Mouse (Mus musculus): ENCODE measurements at regions not wholly inside any gene's neighbourhood (a gene's known extent, or its start where the extent isn't known, plus 50 kb on each side); places are given as distances from the start of the nearest gene placed in this dataset.

DNA sequence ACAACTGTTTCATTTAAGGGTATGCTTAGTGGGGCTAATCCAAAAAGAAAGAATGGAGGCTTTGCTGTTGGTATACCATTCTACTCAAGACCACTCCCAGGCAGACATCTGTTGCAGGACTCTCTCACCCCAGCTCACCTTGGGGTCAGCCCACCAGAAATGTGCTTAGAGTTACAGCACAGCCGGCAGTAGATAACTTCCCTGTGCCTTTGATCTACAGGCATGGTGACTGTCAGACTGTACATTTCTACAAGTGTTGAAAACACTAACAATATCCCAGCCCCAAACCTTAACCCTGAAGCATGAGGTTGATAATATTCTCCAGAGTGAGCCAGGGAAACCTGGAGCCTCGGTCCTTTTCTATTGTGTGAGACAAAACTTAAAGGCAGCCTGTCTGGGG lies 247.7 kb upstream of the Nt5c1b start:
- DNase-seq: no peak

DNA sequence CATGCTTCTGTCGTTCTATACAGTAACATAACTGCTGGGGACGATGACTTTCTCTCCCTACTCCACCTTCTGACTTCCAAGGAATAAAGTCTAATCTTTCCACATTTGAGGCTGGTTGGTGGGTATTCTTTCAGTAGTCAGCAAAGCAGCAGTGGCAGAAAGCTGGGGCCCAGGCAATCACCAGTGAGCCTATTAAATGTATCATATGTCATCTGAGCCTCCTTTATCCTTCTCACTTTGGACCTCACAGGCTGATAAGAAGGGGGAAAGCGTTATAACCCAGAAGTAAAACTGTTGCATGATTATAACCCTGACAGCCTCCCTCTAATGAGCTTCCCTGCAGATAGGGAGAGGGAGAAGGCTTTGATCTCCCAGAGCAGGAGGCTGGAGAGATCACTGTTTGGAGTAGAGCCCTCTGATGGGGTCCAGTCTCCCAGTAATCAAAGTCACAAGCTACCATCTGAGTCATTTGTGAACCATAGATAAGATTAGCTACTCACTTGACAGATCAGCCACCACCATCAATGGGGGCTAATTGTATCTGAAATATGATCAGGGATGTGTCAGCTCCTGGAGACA lies 241.7 kb upstream of the Nt5c1b start:
- no peak for DNase-seq

DNA sequence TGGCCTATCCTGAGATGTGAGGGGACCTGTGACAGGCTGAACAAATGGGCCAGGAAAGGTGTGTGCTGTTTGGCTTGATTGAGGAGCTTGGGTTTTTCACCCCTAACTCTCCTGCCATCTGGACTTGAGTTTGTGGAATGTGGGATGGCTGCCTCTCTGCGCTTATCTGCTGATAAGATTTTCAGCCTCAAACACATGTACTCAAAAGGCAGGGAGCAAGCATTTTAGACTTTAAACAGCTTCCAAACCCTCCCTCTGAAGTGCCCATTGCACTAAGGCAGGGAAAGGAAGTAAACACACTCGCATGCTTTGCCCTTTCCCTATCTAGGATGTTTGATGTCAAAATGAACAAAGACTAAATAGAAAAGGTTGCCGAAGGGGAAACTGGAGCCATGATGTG lies 235.6 kb upstream of the Nt5c1b start:
- DNase-seq: no peak

DNA sequence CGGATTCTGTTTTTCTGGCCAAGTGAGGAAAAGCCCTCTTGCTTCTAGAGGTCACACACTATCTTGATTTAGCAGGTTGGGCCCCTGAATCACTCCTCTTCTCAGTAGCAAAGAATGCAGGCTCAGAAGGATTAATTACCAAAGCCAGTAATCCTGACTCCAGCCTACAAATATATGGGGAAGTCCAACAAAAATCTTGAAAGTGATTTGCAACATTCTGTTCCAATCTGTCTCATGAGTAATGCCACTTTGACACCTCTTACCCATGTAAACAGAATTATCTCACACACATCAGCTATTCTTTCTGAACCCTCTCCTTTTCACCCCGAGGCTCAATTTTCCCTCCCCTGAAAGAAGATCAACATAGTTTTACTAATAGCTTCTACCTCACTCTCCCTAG lies 233.9 kb upstream of the Nt5c1b start:
- no peak for DNase-seq

DNA sequence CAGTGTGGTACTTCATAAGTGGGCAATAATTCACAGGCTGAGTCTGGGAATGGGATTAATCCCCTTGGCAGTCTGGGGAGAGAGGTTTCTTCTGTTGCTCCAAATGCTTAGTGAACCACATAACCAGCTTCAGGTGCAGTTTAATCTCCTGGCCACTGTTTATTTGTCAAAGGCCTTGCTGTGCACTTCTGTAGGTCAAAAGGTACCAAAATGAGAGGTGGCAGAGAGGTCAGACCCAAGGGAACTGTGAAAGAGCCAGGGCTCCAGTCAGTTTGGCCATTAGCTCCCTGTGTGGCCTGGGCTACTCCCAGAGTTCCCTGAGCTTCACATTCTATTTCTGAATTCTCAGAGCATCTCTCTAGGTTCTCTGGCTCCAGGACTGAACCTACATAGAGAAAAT lies 229.6 kb upstream of the Nt5c1b start:
- DNase-seq: no peak

DNA sequence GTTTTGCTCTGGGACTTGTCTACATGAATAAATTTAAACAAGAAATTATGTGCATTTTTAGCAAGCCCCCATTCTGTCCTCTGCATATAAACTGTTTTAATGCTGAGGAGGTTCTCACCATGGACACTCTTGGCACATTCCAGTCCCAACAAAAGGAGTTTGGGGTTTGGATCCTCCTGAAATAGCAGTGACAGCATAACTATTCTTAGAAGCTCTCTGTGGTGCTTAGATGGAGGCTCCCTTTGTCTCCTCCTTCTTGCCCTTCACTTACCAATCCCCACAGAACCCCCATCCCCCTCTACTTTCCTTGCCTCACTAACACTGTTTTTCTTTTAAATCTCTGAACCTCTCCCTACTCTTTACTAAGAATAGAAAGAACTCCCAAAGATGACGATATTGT lies 208.9 kb upstream of the Nt5c1b start:
- DNase-seq: no peak

DNA sequence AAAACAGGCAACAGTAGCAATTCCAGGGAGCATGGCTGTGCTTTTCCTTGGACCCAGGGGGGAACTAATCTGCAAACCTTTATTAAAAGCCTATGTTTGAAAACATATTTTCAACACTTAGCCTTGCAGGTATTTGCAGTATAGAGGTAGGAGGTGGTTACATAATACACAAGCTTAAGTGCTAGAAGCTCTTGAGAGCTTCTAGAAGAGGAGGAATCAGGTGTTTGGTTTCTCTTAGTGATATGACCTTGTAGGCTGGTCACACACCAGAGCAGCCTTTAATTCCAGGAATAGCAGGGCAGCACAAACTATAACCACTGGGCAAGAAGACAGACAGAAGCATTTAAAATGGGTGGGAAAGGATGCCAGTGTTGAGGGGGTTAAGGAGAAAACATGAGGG lies 201.7 kb upstream of the Nt5c1b start:
- no peak for DNase-seq

DNA sequence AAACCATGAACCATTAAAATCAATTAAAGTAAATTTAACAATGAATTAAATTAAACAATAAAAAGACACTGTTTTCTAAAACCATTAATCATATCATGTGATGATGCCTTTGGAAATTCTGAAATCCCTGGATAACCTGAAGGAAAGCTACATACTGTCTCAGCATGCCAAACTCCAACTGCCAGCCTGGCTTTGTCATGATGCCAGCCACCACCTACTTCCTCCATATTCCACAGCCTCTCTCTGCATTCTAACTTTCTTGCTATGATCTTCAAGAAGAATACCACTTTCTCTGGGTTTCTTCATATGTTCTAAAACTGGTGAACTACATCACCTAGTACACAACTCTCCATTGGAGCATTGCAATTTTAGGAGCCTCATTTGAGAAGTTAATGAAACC lies 201.2 kb upstream of the Nt5c1b start:
- no peak for DNase-seq

DNA sequence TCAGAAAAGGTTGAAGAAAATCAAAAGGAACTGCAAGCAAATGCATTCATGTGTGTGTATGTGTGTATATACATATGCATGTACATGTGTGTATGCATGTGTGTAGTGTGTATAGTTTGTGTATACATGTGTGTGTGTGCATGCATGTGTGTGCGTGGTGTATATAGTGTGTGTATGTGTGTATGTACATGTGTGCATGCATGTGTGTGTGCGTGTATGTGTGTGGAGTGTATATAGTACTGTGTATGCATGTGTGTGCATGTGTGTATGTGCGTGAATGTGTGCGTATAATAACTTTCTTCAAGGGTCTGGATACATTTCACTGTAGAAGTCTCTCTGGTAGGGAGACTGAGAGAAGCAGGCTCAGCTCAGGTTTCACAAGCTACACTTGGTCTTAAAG lies 191.1 kb upstream of the Nt5c1b start:
- DNase-seq: no peak

DNA sequence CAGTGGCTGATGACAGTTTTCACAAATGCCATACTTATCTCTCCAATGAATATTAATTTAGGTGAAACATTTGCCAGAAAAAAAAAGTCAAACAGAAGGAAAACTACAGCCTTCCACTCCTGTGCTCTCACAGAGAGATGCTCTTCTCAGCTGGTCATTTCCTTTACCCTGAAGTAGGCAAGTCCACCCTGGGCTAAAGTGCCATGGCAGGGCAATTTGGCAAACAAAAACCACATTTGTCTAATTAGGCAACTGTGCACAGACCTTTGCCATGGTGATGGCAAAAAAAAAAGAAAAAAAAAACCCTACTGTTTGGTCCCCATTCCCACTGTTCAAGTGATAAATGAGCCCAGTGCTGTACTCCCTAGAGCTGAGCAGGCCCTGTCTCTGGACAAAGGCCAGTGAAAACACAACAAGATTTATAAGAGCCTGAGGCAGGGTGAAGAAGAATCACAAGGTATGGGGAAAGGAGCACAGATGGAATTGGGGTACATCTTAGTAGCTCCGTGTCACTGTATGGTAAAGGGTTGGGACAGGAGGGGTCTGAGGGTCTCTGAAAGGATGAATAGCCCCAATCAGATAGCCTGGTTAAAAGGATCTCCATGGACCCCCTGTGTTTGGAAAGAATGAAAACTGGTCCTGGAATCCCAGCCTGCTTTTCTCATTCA lies 190.5 kb upstream of the Nt5c1b start:
- no peak for DNase-seq

DNA sequence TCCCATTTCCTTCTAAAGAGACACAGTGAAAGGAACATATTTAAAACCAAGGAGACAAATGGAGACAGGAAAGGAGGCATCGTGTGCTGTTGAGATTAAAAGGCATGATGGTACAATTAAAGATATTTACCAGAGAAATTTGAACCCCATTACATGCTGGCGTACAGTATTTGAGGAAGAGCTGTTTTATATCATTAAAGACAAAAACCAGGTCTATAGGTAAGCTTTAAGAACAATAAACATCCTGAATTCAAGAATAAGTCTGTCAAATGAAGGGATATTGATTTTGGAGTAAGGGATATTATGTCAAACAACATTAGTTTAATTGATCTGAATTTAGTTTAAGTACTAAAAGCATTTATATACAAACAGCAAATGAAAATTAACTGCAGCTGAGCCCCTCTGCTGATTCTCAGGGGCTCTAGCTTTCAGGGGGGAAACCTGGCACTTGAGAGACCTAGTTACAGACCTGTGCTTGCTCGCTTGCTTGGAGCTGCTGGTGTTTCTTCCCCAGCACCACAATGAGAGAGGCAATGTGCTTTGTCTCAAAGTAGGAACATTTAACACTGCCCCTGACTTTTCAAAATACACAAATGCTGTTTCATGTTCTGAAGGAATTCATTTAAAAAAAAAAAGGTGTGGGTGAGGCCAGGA lies 189.8 kb upstream of the Nt5c1b start:
- DNase-seq: no peak

DNA sequence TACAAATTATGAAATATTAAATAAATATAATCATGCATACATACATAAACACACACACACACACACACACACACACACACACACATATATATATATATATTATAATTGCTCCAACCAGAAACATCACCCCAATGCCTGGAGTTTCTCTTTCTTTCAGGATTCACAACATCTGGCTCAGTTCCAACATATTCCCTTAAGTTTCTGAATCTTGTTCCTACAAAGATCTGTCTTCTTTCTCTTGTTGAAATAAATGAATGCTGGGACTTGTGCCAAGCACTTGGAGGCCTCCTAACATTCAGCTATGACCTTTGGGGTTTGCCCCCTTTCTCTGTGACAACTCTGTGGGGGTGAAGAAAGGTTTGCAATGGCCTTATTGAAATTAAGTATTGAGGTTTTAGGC lies 187.2 kb upstream of the Nt5c1b start:
- no peak for DNase-seq

DNA sequence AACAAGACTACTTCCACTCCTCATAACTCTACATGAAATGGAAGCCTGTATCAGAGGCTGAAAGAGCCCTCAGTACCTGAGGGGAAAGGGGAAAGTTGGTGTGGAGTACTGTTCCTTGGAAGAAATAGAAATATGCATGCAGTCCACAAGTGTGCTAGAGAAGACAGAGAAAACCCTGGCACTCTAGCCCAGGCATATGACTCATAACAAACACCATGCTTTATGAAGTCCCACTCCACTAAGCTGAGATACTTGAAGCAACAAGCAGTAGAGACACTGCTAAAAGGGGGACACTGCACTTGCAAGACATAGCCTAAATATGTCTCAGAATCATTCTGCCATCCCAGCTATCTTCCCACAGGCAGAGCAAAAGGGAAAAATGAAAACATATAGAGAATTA lies 183.2 kb upstream of the Nt5c1b start:
- no peak for DNase-seq

DNA sequence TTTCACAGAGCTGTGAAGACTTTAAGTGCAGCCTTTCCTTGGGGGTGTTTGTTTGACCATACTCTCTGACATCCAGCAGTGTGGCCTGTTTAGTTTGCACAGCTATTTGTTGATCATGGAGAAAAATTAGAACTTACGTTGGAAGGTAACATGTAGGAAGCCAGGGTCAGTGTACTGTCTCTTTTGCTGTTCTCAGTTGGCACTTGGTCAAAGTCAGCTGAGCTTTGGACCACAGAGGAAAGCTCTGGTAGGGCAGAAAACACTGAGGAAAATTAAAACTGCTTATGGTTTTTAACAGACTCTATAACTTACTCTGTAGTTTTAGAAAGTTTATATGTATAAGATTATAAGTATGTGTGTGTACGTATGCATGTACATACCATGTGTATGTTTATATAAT lies 180.0 kb upstream of the Nt5c1b start:
- DNase-seq: no peak

DNA sequence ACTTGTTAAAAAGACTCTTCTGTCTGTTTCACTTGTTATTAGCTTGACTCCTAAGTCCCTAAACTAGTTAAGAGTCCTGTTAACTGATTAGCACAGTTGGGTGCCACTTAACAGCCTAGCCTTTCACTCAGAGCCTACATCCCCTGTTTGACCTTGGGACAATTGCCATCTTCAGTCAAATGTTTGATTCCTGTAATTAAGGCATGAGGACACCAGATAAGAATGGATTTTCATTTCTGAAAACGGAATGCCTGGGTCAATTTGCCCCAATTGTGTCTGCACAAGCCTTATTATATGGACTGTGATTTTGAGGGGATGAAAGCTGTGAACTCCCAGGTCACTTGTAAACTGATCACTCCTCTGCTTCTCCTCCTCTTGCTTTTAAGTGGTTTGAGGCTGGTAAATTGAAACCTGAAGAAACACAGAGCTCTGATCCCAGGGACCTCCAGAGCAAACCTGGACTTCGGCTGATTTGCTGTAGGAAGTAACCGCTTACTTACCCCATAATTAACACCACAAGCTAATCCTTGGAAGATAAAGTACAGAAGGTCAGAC lies 171.8 kb upstream of the Nt5c1b start:
- DNase-seq: no peak

DNA sequence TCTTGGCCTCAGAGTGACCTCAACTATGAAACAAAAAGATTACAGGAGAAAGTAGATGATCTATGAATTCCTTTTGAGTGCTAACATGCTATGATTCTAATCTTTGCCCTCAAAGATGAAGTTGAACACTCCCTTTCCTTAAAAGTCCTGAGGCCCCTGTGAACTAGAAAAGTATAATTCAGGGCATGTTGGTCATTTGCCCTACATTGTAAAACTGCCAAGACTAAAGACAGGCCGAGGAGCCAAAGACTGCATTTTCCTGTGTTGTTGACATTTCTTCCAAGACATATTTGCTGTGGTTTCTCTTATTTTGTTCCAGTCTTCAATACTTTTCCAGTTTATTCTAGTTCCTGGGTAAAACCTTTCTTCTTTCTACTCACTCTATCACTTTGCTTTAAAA lies 159.9 kb upstream of the Nt5c1b start:
- DNase-seq: no peak

DNA sequence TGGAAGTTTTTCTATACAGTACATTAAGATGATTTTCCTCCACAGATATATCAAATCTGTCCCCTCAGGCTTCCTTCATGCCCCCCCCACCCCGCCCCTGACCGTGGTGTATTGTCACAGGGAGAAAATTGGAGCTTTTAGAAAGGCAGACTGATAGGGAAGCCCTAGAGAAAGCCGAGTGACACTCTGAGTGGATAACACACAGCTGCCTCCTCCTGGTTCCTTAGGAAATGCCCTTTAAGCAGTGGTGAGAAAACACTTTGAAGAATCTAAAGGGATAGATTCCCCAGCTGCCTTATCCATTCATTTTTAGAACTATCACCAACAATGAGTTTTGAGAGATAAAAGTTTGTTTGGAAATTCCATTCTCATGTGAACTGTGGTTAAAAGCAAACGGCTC lies 147.0 kb upstream of the Nt5c1b start:
- no peak for DNase-seq

DNA sequence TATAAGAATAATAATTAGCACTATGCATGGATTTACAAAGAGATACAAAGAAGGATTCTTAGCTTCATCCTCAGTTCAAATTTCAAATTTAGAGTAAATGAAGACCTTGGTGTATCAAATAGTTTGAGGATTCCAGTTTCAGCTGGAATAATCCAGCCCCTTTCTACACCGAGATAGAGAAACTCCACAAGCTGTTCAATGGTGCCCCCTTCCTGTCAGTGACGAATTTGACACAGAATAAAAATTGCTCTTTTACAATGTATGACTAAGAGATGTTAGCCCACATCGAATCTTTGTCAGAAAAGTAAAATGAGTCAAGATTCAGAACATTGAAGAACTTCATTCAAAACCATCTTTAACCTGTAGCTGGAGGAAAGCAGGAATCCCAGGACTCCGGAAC lies 145.9 kb upstream of the Nt5c1b start:
- DNase-seq: peak in 1 of 2 experiments; percentile 38

DNA sequence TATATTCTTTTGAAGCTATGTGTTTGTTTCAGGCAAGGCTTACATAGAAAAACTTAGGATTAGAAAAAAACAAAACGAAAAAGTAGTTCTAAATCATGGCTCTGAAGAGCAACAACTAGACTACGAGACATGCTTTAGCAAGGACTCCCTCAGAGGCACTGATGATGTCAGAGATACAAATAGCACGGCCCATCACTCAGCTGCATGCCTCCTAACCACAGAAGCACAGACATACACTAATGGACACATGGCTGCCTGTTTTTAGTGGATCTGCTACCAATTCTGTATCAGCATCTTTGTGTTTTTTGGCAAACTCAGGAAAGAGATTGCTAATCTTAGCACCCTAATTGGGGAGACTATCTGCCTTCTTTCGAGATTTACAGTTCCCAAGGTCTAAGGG lies 138.6 kb upstream of the Nt5c1b start:
- DNase-seq: no peak

DNA sequence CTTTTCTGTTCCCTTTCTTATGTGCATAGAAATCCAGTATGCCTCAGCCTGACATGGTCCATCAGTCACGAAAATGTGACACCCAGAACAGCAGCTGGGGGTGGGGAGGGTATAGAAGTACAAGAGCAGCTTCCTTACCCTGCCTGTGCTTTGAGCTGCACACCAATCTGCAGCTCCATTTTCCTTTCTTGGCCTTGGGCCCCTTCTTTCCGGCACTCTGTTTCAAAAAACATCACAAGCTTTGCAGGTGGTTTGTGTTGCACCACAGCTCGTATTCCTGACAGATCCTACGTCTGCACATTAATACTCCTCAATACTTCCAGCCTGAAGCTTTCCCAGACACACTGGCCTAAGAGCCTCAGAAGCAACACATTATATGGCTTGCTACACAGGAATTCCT lies 138.1 kb upstream of the Nt5c1b start:
- no peak for DNase-seq

DNA sequence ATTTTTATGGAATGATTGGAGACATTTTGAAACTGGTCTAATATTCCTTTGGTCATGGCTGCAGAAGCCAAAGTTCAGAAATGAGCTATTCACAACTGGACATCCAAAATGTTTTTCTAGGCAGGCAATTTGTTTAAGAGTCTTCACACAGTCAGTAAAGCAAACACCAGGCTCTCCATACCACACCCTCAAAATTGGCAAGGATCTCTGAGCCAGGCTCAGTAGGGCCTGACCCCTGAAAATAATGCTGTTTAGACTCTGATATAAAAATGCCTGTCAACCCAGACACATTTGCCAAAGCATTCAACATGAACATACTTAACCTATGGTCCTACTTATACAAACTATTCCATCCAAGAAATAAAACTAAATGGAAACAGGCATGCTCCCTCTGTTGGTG lies 121.7 kb upstream of the Nt5c1b start:
- DNase-seq: no peak

DNA sequence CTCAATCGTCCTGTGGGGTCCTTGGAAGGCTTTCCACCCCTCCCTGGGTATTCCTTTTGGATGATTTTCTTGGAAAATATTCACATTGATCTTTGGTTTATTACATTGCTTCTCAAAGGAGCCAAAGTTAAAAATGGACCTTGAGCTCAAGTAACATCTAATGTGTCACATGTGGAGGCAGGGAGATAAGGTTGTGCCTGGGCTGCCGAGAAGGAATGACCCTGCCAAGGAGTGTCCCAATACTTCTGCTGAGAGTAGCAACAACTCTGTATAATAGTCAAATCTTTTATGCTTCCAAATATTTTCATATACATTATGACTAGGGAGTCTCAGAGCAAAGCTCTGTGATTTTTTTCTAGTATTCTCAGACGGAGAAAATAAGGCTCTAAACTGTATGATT lies 113.4 kb upstream of the Nt5c1b start:
- DNase-seq: no peak

DNA sequence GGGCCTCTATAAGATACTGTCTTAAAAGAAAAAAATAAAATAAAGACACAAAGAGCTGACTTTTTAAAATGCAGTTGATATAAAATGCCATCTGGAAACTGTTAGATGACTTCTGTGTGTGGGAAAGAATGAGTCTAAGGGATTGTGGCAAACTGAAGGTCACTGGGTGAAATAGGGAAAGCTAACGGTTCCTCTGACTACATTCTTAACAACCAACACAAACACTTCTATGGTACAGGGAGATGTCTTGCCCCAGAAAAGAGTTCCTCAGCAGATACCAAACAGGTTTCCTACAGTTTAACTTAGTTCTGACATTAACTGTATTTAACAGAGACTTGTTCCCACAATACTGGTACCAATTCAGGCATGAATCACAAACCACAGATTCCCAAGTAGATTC lies 103.6 kb upstream of the Nt5c1b start:
- DNase-seq: no peak

DNA sequence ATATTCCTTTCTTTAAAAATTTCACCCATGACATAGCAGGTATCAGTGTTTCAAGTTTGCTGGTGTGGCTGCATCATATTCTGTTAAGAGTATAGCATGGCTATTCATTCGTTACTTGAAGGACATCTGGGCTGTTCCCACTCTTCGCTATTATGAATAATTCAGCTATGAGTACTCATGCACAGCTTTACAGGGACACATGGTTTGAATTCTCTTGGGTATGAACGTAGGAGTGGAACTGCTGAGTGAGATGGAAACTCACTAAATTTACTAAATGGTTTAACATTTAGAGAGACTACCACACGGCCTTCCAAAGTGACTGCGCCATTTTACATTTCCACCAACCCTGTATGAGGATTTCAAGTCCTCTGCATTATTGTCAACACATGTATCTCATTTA lies 97.7 kb upstream of the Nt5c1b start:
- no peak for DNase-seq

DNA sequence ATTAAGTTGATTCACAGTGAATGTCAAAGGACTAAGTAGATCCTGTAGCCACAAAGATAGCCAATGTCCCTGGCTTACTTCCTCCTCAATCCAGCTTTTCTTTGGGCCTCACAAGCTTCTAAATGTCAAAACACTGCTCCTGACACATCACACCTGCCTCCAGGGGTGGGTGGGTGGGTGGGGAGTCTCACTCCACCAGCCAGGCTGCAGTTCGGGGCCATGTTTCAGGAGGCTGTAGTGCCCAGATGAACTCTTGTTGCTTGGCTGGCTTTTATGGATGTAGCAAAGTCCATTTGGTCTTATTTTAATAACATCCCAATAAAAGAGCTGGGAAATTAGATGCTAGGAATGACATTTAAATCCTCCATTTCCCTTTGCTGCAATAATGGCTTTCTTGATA lies 94.5 kb upstream of the Nt5c1b start:
- DNase-seq: no peak

Data from cerebellum, postnatal 25 days (tissue).